Mouse (Mus musculus): ENCODE measurements around the gene Hoxc11. TPM values are rescaled to one million over a fixed set of nuclear protein-coding genes. Genes with fewer than 3 reads are reported as not detected.

Gene Hoxc11
- total RNA-seq, 2 experiments from 2014 or later: 6.9 to 11.7 TPM

GRCm38 (mm10) chr15:102921053-102922011 lies 32.9 kb upstream of the Hoxc11 start, which contains the start of gene Hoxc13:
Gene Hoxc13 (plus strand): TSS chr15:102921103.
- intact Hi-C loops (cut with DNase I): no loop called here
- DNase-seq: no peak
- Histone ChIP-seq H3K4me3 (peak within 1 kb of the TSS; percentile 59), H3K27ac (no peak within 1 kb of the TSS)
- no peak for TF ChIP-seq CTCF (IDR thresholded peaks at IDR 0.05)

- no peak overlapping the region for H3K4me3 ChIP-seq
- peak; percentile 55 for DNase-seq
- no peak overlapping the region for H3K27ac ChIP-seq
- no peak for TF ChIP-seq CTCF (IDR thresholded peaks at IDR 0.05)
- intact Hi-C loops (cut with DNase I): no loop called here
Observed at GRCm38 (mm10) chr15:102922012-102922362, 32.2 kb upstream of the Hoxc11 start.

GRCm38 (mm10) chr15:102922636-102923500 lies 31.4 kb upstream of the Hoxc11 start:
- Histone ChIP-seq H3K27ac (no peak overlapping the region), H3K4me3 (no peak overlapping the region)
- no peak for TF ChIP-seq CTCF (IDR thresholded peaks at IDR 0.05)
- intact Hi-C loops (cut with DNase I): no loop called here
- no peak for DNase-seq

- no peak for TF ChIP-seq CTCF (IDR thresholded peaks at IDR 0.05)
- intact Hi-C loops (cut with DNase I): no loop called here
Observed at GRCm38 (mm10) chr15:102927032-102927645, 27.1 kb upstream of the Hoxc11 start.

GRCm38 (mm10) chr15:102931706-102932358 lies 22.4 kb upstream of the Hoxc11 start:
- no peak overlapping the region for H3K4me3 ChIP-seq
- no peak for DNase-seq
- no peak for TF ChIP-seq CTCF (IDR thresholded peaks at IDR 0.05)
- intact Hi-C loops (cut with DNase I): no loop called here
- H3K27ac ChIP-seq: no peak overlapping the region

More at GRCm38 (mm10) chr15:102927032-102927645, 27.1 kb upstream of the Hoxc11 start:
- no peak overlapping the region for H3K27ac ChIP-seq
- DNase-seq: no peak
- H3K4me3 ChIP-seq: no peak overlapping the region

GRCm38 (mm10) chr15:102934438-102934837 lies 19.8 kb upstream of the Hoxc11 start:
- intact Hi-C loops (cut with DNase I): no loop called here
- H3K27ac ChIP-seq: no peak overlapping the region
- no peak overlapping the region for H3K4me3 ChIP-seq
- TF ChIP-seq CTCF (IDR thresholded peaks at IDR 0.05): no peak
- DNase-seq: no peak

- no peak overlapping the region for H3K27ac ChIP-seq
- intact Hi-C loops (cut with DNase I): no loop called here
- TF ChIP-seq CTCF (IDR thresholded peaks at IDR 0.05): no peak
- peak; percentile 38 for DNase-seq
- H3K4me3 ChIP-seq: peak overlapping the region; percentile 54
Observed at GRCm38 (mm10) chr15:102934897-102935296, 19.3 kb upstream of the Hoxc11 start.

GRCm38 (mm10) chr15:102936279-102936972 lies 17.8 kb upstream of the Hoxc11 start, which contains the start of gene Hoxc12:
Gene Hoxc12 (plus strand): TSS chr15:102936757.
- H3K4me3 ChIP-seq: peak within 1 kb of the TSS; percentile 50
- H3K27ac ChIP-seq: no peak within 1 kb of the TSS
- no peak for DNase-seq
- intact Hi-C loops (cut with DNase I): no loop called here
- no peak for TF ChIP-seq CTCF (IDR thresholded peaks at IDR 0.05)

- DNase-seq: peak; percentile 24
- Histone ChIP-seq H3K4me3 (peak overlapping the region; percentile 50), H3K27ac (no peak overlapping the region)
- intact Hi-C loops (cut with DNase I): no loop called here
- TF ChIP-seq CTCF (IDR thresholded peaks at IDR 0.05): no peak
Observed at GRCm38 (mm10) chr15:102937036-102937666, 17.1 kb upstream of the Hoxc11 start.

- intact Hi-C loops (cut with DNase I): loop anchor here (5.0 kb wide), 2 partner anchors 152 to 177 kb away; no protein-coding TSS in a partner anchor
- Histone ChIP-seq H3K4me3 (peak overlapping the region; percentile 43), H3K27ac (no peak overlapping the region)
- peak; percentile 39 for DNase-seq
- no peak for TF ChIP-seq CTCF (IDR thresholded peaks at IDR 0.05)
Observed at GRCm38 (mm10) chr15:102939256-102940155, 14.7 kb upstream of the Hoxc11 start.

All from gastrocnemius, adult 2 months (tissue).